Mouse (Mus musculus) intestine, embryonic 16.5 days (tissue): ENCODE results near the gene Cblc. TPM values are rescaled to one million over a fixed set of nuclear protein-coding genes. Genes with fewer than 3 reads are reported as not detected.
A peak's percentile ranks its signal among the peaks of the same experiment; 100 is the strongest.
"Not testable (repeated sequence)": the region's sequence is repeated elsewhere in the genome, so short reads cannot be mapped to it uniquely, and the experiment has no call there.

Experiments used
- ATAC-seq: fragments of 200-750 bp; cut with Nextera tagmentation; 2 replicates; pipeline ENCODE4 v1.8.0; 2017; ENCODE audit warnings: moderate TSS enrichment, moderate library complexity
- H3K27ac ChIP-seq: fragments of 300-500 bp; sonication (generic); 2 replicates; pipeline ENCODE4 v1.5.1; 2014; ENCODE audit warnings: mild to moderate bottlenecking, low read length
- H3K27me3 ChIP-seq: fragments of 300-500 bp; sonication (generic); replicated peaks from 2 replicates; pipeline ENCODE4 v1.6.1; 2014; ENCODE audit warnings: low read length, control low read depth, mixed read lengths; ENCODE audit not compliant: control insufficient read depth, insufficient read depth
- H3K36me3 ChIP-seq: fragments of 300-500 bp; sonication (generic); 2 replicates; pipeline ENCODE4 v1.6.1; 2014; ENCODE audit warnings: low read length, control low read depth; ENCODE audit not compliant: control insufficient read depth, insufficient read depth
- H3K4me1 ChIP-seq: fragments of 300-500 bp; sonication (generic); 2 replicates; pipeline ENCODE4 v1.6.1; 2014; ENCODE audit warnings: low read length, control low read depth, mixed read lengths; ENCODE audit not compliant: control insufficient read depth, insufficient read depth
- H3K4me2 ChIP-seq: fragments of 300-500 bp; sonication (generic); 2 replicates; pipeline ENCODE4 v1.6.1; 2014; ENCODE audit warnings: low read depth, low read length, control low read depth
- H3K4me3 ChIP-seq: fragments of 300-500 bp; sonication (generic); 2 replicates; pipeline ENCODE4 v1.5.1; 2014; ENCODE audit warnings: mild to moderate bottlenecking, low read length
- H3K9ac ChIP-seq: fragments of 300-500 bp; sonication (generic); 2 replicates; pipeline ENCODE4 v1.6.1; 2014; ENCODE audit warnings: low read depth, low read length
- H3K9me3 ChIP-seq: fragments of 300-500 bp; sonication (generic); 2 replicates; pipeline ENCODE4 v1.6.1; 2016; ENCODE audit warnings: low read length, control low read depth; ENCODE audit not compliant: control insufficient read depth
- WGBS: fragments of 180-500 bp; shearing (Covaris S2); extraction: QIAGEN DNeasy Blood & Tissue Kit; methylation state at CpG from one replicate; pipeline ENCODE4 v1.1.7; 2014; 5-methylcytosine and 5-hydroxymethylcytosine counted together
- polyA plus RNA-seq: library from polyadenylated mRNA; unstranded; fragments of >200 nt; fragmentation: Nextera tagmentation; extraction: Ambion mirVana; gene quantifications from 2 replicates; pipeline ENCODE4 v1.2.1, GENCODE M21; 2015

The Cblc gene
- polyA plus RNA-seq, 1 experiment from 2014 or later: 32.6 TPM

DNA sequence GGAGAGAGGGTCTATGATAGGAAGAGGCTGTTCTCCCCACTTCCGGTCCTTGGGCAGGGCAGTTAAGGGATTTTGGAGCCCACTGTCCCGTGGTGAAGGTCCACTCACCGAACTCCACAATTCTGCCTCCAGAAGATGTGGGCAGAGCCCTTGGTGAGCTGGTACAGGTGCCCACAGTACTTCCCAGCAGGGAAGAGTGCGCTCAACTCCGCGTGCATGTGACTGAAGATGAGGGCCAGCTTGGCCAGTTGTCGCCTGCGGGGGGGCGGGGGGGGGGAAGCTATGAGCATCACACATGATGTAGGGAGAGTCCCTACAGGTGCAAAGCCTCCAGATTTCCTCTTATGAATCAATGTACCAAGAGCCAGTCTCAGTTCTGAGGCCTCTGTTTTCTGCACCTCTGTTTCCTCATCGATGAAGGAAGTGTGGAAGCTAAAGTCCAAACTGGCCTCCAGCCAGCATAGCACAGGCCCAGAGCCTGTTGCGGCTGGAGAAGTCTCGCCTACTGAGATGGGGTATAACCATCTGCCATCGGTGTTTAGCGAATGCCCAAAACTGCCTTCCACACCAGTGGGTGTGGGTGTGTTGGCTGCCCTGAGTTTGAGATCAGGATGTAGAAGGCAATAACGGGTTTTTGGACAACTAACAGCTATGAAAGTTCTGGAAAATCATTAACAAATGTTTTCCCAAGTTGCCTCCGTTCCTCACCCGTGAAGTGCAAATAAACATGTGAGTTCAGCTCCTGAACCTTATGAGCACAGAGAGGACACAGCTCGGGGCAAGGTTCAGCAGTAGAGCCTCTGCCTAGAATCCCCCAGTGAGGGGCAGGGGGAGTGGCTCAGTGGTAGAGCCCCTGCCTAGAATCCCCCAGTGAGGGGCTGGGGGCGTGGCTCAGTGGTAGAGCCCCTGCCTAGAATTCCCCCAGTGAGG, 3.6 kb downstream of the Cblc start:
- Histone ChIP-seq H3K4me1 (peaks cover 7% of the 10 kb centered on the region; the same call in 1 of the 2 replicates), H3K27ac (peak overlapping the region; percentile 60), H3K4me2 (no peak overlapping the region), H3K4me3 (no peak overlapping the region), H3K9me3 (no peaks in the 10 kb centered on the region), H3K36me3 (no peaks in the 10 kb centered on the region), H3K9ac (no peak overlapping the region), H3K27me3 (peaks cover 9% of the 10 kb centered on the region; the same call in 1 of the 2 replicates)
- WGBS: 76% methylated on average over 19 of the region's 19 CpGs
- peak; percentile 24 for ATAC-seq

DNA sequence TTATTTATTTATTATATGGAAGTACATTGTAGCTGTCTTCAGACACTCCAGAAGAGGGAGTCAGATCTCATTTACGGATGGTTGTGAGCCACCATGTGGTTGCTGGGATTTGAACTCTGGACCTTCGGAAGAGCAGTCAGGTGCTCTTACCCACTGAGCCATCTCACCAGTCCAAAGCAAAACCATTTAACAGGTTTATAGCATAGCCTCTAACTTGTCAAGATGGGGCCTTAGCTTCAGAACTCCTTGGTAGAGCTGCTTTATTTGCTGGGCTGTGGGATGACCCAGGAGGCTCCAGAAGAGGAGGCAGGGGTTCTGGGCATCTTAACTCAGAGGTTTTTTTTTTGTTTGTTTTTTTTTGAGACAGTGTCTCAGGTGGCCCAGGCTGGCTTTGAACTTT, 5.1 kb downstream of the Cblc start:
- not testable (repeated sequence) for H3K27ac ChIP-seq, ATAC-seq
- WGBS: 94% methylated on average over 2 of the region's 2 CpGs

GRCm38 (mm10) chr7:19789904-19790347, 6.7 kb downstream of the Cblc start:
- no peaks in the 10 kb centered on the region for H3K36me3 ChIP-seq
- peak overlapping the region; percentile 37 for H3K9ac ChIP-seq
- peak overlapping the region; percentile 49 for H3K4me2 ChIP-seq
- peaks cover 16% of the 10 kb centered on the region for H3K4me1 ChIP-seq
- no peak overlapping the region for H3K27ac ChIP-seq
- no peaks in the 10 kb centered on the region for H3K9me3 ChIP-seq
- WGBS: 2% methylated on average over 19 of the region's 19 CpGs
- H3K4me3 ChIP-seq: peak overlapping the region; percentile 37
- H3K27me3 ChIP-seq: no peaks in the 10 kb centered on the region; the same call in 1 of the 2 replicates
- peak; percentile 46 for ATAC-seq

More for the DNA sequence above, 5.1 kb downstream of the Cblc start:
- not testable (repeated sequence) for H3K4me1 ChIP-seq, H3K4me3 ChIP-seq, H3K36me3 ChIP-seq, H3K9me3 ChIP-seq, H3K27me3 ChIP-seq, H3K9ac ChIP-seq, H3K4me2 ChIP-seq

GRCm38 (mm10) chr7:19785874-19786458, 10.6 kb downstream of the Cblc start:
- peaks cover 3% of the 10 kb centered on the region; the same call in 1 of the 2 replicates for H3K9me3 ChIP-seq
- H3K4me2 ChIP-seq: no peak overlapping the region
- peaks cover 10% of the 10 kb centered on the region for H3K4me1 ChIP-seq
- no peak overlapping the region for H3K4me3 ChIP-seq
- H3K27me3 ChIP-seq: no peaks in the 10 kb centered on the region; the same call in 1 of the 2 replicates
- no peaks in the 10 kb centered on the region for H3K36me3 ChIP-seq
- no peak overlapping the region for H3K27ac ChIP-seq
- 0 out of 2 replicates have a peak, but pooled peaks have one; percentile 12 for ATAC-seq
- no peak overlapping the region for H3K9ac ChIP-seq
- WGBS: 44% methylated on average over 12 of the region's 12 CpGs

- WGBS: 30% methylated on average over 11 of the region's 11 CpGs
- Histone ChIP-seq H3K4me3 (no peak overlapping the region), H3K4me1 (peaks cover 10% of the 10 kb centered on the region), H3K27me3 (no peaks in the 10 kb centered on the region), H3K36me3 (0 out of 2 replicates have a peak, but pooled peaks cover 3% of the 10 kb centered on the region), H3K9me3 (peaks cover 4% of the 10 kb centered on the region), H3K9ac (no peak overlapping the region), H3K4me2 (no peak overlapping the region), H3K27ac (no peak overlapping the region)
- peak; percentile 43 for ATAC-seq
Measured at GRCm38 (mm10) chr7:19784764-19785535, 11.7 kb downstream of the Cblc start.

GRCm38 (mm10) chr7:19783630-19784029, 13.0 kb downstream of the Cblc start:
- WGBS: 60% methylated on average over 8 of the region's 8 CpGs
- Histone ChIP-seq H3K9ac (no peak overlapping the region), H3K4me2 (no peak overlapping the region), H3K36me3 (0 out of 2 replicates have a peak, but pooled peaks cover 3% of the 10 kb centered on the region), H3K4me3 (no peak overlapping the region), H3K4me1 (peaks cover 10% of the 10 kb centered on the region), H3K9me3 (peaks cover 7% of the 10 kb centered on the region), H3K27ac (no peak overlapping the region), H3K27me3 (no peaks in the 10 kb centered on the region)
- ATAC-seq: no peak

GRCm38 (mm10) chr7:19782645-19783044, 14.0 kb downstream of the Cblc start:
- no peak overlapping the region for H3K9ac ChIP-seq
- no peak overlapping the region for H3K4me2 ChIP-seq
- no peak overlapping the region for H3K4me3 ChIP-seq
- 0 out of 2 replicates have a peak, but pooled peaks cover 3% of the 10 kb centered on the region for H3K36me3 ChIP-seq
- WGBS: 91% methylated on average over 4 of the region's 4 CpGs
- peaks cover 7% of the 10 kb centered on the region for H3K9me3 ChIP-seq
- no peak for ATAC-seq
- H3K27me3 ChIP-seq: no peaks in the 10 kb centered on the region
- H3K4me1 ChIP-seq: peaks cover 10% of the 10 kb centered on the region
- no peak overlapping the region for H3K27ac ChIP-seq

DNA sequence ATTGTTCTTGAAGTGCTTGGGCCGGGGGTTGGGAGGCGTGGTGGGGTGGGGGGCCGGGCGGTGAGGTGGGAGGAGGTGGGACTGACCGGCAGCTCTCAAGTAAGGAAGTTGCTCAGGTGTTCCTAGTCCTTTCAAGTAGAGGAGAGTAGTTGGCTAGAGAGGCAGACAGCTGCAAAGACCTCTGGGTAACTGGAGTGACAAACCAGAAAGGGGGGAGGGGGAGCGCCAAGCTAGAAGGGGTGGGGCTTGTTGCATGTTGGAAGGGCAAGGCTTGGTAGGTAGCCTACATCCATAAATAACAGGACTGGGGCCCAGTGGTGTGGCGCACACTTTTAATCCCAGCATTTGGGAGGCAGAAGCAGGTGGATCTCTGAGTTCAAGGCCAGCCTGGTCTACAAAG, 14.9 kb downstream of the Cblc start:
- no peak overlapping the region for H3K27ac ChIP-seq
- no peak overlapping the region for H3K4me3 ChIP-seq
- no peak overlapping the region for H3K4me2 ChIP-seq
- 92% methylated on average over 7 of the region's 7 CpGs for WGBS
- H3K4me1 ChIP-seq: peaks cover 10% of the 10 kb centered on the region
- H3K9ac ChIP-seq: no peak overlapping the region
- H3K36me3 ChIP-seq: 0 out of 2 replicates have a peak, but pooled peaks cover 3% of the 10 kb centered on the region
- H3K27me3 ChIP-seq: no peaks in the 10 kb centered on the region
- H3K9me3 ChIP-seq: peaks cover 7% of the 10 kb centered on the region
- ATAC-seq: no peak

- no peak for ATAC-seq
- peaks cover 1% of the 10 kb centered on the region for H3K4me1 ChIP-seq
- 0 out of 2 replicates have a peak, but pooled peaks cover 3% of the 10 kb centered on the region for H3K36me3 ChIP-seq
- H3K27me3 ChIP-seq: no peaks in the 10 kb centered on the region
- WGBS: 80% methylated on average over 4 of the region's 4 CpGs
- H3K4me2 ChIP-seq: no peak overlapping the region
- H3K4me3 ChIP-seq: no peak overlapping the region
- no peak overlapping the region for H3K27ac ChIP-seq
- no peak overlapping the region for H3K9ac ChIP-seq
- H3K9me3 ChIP-seq: peaks cover 7% of the 10 kb centered on the region
Measured at GRCm38 (mm10) chr7:19779903-19780302, 16.7 kb downstream of the Cblc start.
